Comparison of ENCODE assay signal across 28 mouse cellular contexts in the genomic region with DNA sequence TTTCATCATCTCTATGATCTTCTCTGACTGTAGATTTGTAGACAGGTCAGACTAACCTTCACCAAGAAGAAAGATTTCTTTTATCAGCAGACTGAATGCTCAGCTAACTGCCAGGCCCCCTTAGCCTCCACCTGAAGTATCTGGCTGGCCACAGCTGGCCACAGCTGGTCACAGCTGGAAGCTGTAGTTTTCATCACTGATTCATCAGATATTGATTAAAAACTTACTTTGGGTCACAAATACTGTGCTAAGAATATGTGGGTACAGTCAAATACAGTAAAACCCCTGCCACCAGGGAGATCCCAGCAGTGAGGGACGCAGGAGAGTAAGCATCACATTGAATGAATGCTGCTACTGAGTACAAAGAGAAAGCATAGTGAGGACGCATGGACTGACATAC. TPM values are rescaled to one million over a fixed set of nuclear protein-coding genes. Genes with fewer than 3 reads are reported as not detected.
"Had no signal": no experiment of that assay in that cellular context is flagged by ENCODE, and none has a peak within 500 bp of the region (broad histone marks: within the 10 kb centered on the region; RNA-seq: fewer than 3 reads in every experiment).

No protein-coding gene starts in this region.

- H3K9ac ChIP-seq: embryonic facial prominence, embryonic 12.5 days; embryonic facial prominence, embryonic 13.5 days; embryonic facial prominence, embryonic 15.5 days; forebrain, embryonic 12.5 days; forebrain, embryonic 13.5 days; forebrain, embryonic 15.5 days; forebrain, postnatal 0 days had no signal

- H3K36me3 ChIP-seq: embryonic facial prominence, embryonic 10.5 days; embryonic facial prominence, embryonic 12.5 days; embryonic facial prominence, embryonic 13.5 days; embryonic facial prominence, embryonic 15.5 days; forebrain, embryonic 10.5 days; forebrain, embryonic 12.5 days; forebrain, embryonic 15.5 days had no signal

- H3K9me3 ChIP-seq: embryonic facial prominence, embryonic 10.5 days; embryonic facial prominence, embryonic 12.5 days; embryonic facial prominence, embryonic 15.5 days; forebrain, embryonic 10.5 days; forebrain, embryonic 12.5 days; forebrain, embryonic 13.5 days; forebrain, embryonic 15.5 days had no signal

- H3K4me3 ChIP-seq: embryonic facial prominence, embryonic 10.5 days; embryonic facial prominence, embryonic 12.5 days; embryonic facial prominence, embryonic 13.5 days; embryonic facial prominence, embryonic 15.5 days; erythroblast, embryonic 14.5 days; forebrain, embryonic 10.5 days; forebrain, embryonic 12.5 days; forebrain, embryonic 13.5 days; forebrain, embryonic 15.5 days; gastrocnemius, adult 2 months; heart, adult 2 months had no signal

- DNase-seq: cerebellum, adult 2 months; cerebellum, adult 8-10 months; cerebellum, adult 9-10 months; cerebellum, adult 9-11 months; cerebellum, postnatal 10 days; cerebellum, postnatal 14 days; cerebellum, postnatal 25 days; cerebellum, postnatal 36 days; embryo, embryonic 11 days; forebrain, postnatal 0 days; gastrocnemius, postnatal 10 days; gastrocnemius, postnatal 14 days had no signal

- ATAC-seq: forebrain, embryonic 13.5 days; forebrain, embryonic 14.5 days; forebrain, embryonic 15.5 days; forebrain, embryonic 16.5 days; forebrain, postnatal 0 days had no signal

- H3K4me2 ChIP-seq: embryonic facial prominence, embryonic 12.5 days; embryonic facial prominence, embryonic 13.5 days; embryonic facial prominence, embryonic 15.5 days; forebrain, embryonic 12.5 days; forebrain, embryonic 13.5 days; forebrain, embryonic 15.5 days had no signal

- H3K27me3 ChIP-seq: embryonic facial prominence, embryonic 12.5 days; embryonic facial prominence, embryonic 13.5 days; embryonic facial prominence, embryonic 15.5 days; forebrain, embryonic 12.5 days; forebrain, embryonic 13.5 days; forebrain, embryonic 15.5 days had no signal

- H3K27ac ChIP-seq: embryonic facial prominence, embryonic 10.5 days; embryonic facial prominence, embryonic 12.5 days; embryonic facial prominence, embryonic 13.5 days; embryonic facial prominence, embryonic 15.5 days; forebrain, embryonic 10.5 days; forebrain, embryonic 12.5 days; forebrain, embryonic 13.5 days; forebrain, embryonic 15.5 days; gastrocnemius, adult 2 months; heart, adult 2 months had no signal

- H3K4me1 ChIP-seq: embryonic facial prominence, embryonic 10.5 days; embryonic facial prominence, embryonic 12.5 days; embryonic facial prominence, embryonic 13.5 days; embryonic facial prominence, embryonic 15.5 days; forebrain, embryonic 13.5 days; forebrain, embryonic 15.5 days had no signal

RNA-seq across cellular contexts. Expression of a gene that starts 11.2 kb away (rescaled TPM):
- total RNA-seq: common myeloid progenitor, adult 5-6 weeks; granulocyte monocyte progenitor cell, adult 5-6 weeks had no signal
- polyA plus RNA-seq: cortical plate, adult 2 months; erythroblast, embryonic 14.5 days had no signal
